Mouse (Mus musculus): ENCODE results near the gene Timeless. TPM values are rescaled to one million over a fixed set of nuclear protein-coding genes. Genes with fewer than 3 reads are reported as not detected.

The Timeless gene
- polyA plus RNA-seq (2012; rRNA removed) = 2.1 and 3.0 TPM in 2 replicates

DNA sequence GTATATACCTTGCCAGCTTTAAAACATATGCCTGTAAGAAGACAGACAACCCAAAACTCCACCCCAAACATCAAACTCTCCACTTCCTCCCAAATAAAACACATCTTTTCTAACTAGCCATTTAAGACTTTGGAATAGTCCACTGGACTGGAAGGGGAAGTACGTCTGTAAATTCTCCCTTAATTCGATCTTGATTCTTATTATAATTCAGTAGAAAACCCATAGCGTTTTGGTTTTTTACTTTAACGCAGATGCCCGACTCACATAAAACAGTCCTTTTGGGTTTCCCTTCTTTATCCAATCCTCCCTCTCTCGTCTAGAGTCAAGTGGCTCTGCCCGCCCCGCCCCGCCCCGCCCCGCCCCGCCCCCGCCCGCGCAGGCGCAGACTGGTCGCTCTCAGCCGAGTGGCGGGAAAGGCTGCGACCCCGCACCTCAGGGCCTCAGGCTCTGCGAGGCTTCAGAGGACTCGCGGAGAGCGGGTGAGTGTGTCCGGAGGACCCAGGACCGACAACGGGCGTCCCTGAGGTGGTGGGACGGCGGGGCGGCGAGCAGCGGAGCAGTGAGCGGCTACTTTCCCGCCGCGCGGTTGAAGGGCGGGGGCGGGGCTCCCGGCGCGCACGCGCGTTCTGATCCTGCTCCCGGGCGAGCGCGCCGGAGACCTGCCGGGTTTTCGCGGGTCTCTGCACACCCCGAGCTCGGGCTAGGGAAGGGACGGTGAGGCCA lies at the start of gene Timeless:
Gene Timeless (plus strand): TSS at position 369 of the 723 bp plus-strand sequence.

DNA sequence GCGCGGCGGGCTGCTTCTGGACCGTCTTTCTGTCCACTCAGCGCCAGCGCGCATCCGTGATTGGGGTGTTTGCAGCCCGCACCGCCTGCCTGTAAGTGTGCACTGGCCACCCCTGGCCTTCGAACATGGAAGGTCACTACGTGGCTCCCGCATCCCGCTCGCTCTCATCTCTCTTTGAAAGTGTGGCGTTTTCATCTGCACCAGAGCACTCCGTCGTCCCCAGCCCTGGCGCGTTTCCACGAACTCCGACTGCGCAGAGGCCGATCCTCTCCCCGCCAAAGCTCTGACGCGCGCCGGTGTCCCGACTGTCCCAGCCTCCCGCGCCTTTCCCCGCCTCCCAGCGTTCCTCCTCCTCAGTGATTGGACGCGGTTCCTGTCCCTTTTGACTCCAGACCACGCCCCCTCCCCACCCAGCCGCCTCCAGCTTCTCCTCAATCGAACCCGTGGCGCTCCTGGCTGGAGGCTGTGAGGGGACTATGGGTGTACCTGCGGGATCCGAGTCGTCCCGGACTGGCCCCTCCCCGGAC lies 37.8 kb upstream of the Timeless start, which contains the start of gene Gls2:
Gene Gls2 (plus strand): TSS at position 434 of the 527 bp plus-strand sequence.

DNA sequence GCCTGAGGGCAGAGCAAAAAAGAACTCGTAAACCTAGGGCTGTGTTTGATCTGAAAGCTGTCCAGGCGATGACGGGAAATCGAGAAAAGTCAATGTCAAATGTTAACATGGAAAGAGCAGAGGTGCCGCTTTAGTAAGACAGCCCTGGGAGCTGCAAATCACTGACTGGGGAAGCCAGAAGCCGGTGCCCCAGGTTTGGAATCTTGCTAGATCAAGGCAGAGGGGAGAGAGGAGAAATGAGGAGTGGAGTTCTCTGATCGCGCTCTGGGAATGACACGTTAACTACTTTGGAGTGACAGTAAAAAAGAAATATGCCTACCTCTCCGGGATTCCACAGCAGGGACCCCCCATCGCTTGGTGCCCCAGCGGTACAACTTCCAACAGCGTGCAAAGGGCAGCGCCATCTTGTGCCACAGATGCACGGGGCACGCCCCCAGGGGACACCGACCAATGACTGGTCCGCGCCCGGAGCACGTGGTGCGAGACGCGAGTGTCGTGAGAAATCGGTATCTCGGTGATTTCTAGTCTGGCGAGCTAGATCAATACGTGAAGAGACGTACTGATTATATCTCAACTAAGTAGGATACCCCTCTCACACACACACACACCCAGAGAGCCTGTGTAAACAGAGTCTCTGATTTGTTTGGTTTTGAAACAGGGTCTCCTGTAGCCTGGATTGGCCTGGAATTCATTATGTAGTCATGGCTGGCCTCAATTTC lies 20.3 kb upstream of the Timeless start, which contains the start of gene Spryd4:
Gene Spryd4 (minus strand): TSS at position 418 of the 719 bp plus-strand sequence.

DNA sequence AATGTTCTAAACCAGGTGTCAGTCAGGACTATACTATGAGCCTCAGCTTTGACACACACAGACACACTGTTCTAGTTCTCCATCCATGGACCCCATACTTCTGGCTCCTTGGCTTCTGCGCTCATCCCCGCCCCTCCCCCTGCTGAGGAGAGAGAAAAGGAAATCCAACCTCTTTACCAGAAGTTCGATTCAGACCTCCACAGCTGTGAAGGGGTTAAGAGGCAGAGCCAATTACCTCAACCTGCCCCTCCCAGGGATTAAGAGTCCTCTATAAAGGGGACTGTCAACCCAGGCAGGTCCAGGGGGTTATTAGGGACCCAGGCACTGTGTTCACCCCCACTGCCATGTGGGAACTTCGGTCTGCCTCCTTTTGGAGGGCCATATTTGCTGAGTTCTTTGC lies 6.3 kb upstream of the Timeless start, which contains the start of gene Mip:
Gene Mip (plus strand): TSS at position 301 of the 400 bp plus-strand sequence.

DNA sequence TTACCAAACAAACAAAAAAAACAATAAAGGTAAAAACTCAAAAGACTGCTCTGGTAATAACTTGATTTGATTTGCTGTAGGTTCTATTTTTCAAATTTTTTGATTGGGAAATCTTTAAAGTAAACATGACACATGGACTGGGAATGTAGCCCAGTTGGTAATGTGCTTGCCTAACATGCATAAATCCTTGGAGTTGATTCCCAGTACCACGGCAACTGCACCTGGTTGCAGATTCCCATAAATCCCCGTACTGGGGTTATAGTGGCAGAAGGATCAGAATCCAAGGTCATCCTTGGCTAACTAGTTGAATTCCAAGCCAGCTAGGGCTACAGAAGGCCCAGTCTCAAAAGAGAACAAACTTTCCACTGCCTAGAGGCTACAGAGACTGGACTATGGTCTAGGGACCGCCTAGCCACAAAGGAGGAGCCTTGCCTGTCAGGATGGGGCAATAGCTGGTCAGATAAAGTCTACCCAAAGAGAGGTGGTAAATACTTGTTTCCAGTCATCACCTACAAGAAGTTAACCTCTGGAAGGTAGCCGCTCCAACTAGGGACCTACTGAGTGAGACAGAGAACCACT lies 21.9 kb downstream of the Timeless start, which contains the start of gene Apon:
Gene Apon (plus strand): TSS at position 420 of the 579 bp plus-strand sequence.

DNA sequence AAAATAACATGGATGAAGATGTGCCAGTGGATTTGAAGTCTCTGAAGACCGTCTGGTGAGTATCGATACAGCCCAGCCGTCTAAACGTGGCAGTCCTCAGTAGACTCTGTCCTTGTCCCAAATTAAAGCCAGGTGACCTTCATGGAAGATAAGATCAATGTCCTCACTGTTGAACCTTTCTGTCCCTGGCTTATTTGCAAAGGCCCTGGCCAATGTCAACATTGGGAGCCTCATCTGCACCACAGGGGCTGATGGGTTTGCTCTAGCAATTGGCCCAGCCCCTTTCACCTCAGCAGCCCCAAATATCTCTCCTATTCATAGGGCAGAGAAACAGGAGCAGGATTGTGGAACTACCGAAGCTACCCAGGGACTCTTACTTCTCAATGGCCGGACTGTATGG lies 36.5 kb downstream of the Timeless start, which contains the start of gene Apof:
Gene Apof (plus strand): TSS at position 301 of the 400 bp plus-strand sequence.

DNA sequence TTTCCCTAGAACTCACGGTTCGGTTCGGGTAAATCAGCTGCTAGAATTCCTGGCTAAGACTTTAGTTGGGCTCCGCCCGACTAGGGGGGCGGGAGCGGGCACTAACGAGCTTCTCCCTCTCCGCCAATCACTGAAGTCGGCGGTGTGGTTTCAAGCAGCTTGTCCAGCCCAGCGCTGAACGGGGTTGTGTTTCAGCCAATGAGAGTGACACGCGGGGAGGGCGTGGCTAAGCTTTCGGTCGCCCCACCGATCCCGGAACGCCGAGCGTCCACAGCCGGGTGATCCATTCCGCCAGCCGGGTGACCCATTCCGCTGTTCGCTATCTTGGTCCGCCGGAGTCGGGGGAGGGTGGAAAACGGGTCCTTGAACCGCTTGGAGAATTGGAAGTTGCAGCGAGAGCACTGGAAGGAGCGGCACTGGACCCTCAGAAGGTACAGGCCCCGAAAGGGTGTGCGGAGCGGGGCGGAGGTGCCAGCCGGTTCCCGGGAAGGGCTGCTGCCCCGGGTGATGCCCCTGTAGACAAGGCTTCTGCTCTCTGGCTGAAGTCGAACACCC lies 38.5 kb downstream of the Timeless start, which contains the start of gene Stat2:
Gene Stat2 (plus strand): TSS at position 273 of the 555 bp plus-strand sequence.

DNA sequence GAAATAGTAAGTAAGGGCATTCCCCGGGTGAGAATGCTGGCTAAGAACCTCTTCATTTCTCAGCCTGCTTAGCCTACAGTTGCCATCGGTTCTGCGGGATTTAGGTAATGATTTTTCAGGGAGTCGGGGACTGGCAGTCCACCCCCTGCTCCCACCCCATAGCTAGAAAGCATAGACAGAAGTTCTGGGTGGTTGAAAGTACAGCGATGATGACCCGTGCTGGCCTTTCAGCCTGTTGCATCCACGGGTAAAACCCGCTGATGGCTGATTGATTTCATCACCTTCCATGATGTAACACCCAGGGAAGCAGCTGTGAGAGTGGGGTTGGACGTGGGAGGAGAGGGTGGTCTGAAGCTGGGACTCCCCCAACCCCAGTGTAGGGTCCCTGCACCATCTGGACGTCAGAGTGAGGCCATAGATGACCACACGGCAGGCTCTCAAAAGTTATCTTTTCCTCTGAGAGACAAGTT lies 66.9 kb downstream of the Timeless start, which contains the start of gene Il23a:
Gene Il23a (minus strand): TSS at position 51 of the 470 bp plus-strand sequence.

Other genes with a start within 250 kb of the Timeless start
- not detected in 2 replicates for gene Hsd17b6, start 224.5 kb upstream of the Timeless start, polyA plus RNA-seq (2012; rRNA removed)
- 2.0 and 2.3 TPM in 2 replicates for gene Prim1, start 216.9 kb upstream of the Timeless start, polyA plus RNA-seq (2012; rRNA removed)
- gene Naca, start 196.5 kb upstream of the Timeless start, polyA plus RNA-seq (2012; rRNA removed) = 168 and 269 TPM in 2 replicates
- 31.9 and 33.8 TPM in 2 replicates for gene Ptges3, start 173.1 kb upstream of the Timeless start, polyA plus RNA-seq (2012; rRNA removed)
- gene Atp5b, start 148.8 kb upstream of the Timeless start, polyA plus RNA-seq (2012; rRNA removed) = 5,215 and 5,581 TPM in 2 replicates
- gene Baz2a, start 140.5 kb upstream of the Timeless start, polyA plus RNA-seq (2012; rRNA removed) = 30.8 and 32.8 TPM in 2 replicates
- gene Rbms2, start 51.8 kb upstream of the Timeless start, polyA plus RNA-seq (2012; rRNA removed) = 53.3 and 58.5 TPM in 2 replicates
- 7.5 and 8.4 TPM in 2 replicates for gene Gls2, start 37.6 kb upstream of the Timeless start, polyA plus RNA-seq (2012; rRNA removed)
- gene Spryd4, start 20.3 kb upstream of the Timeless start, polyA plus RNA-seq (2012; rRNA removed) = 10.3 and 13.3 TPM in 2 replicates
- not detected in 2 replicates for gene Mip, start 6.2 kb upstream of the Timeless start, polyA plus RNA-seq (2012; rRNA removed)
- 0.12 TPM in 2 replicates for gene Apon, start 22.0 kb downstream of the Timeless start, polyA plus RNA-seq (2012; rRNA removed)
- 0.20 and 0.29 TPM in 2 replicates for gene Apof, start 36.6 kb downstream of the Timeless start, polyA plus RNA-seq (2012; rRNA removed)
- gene Stat2, start 38.5 kb downstream of the Timeless start, polyA plus RNA-seq (2012; rRNA removed) = 20.7 and 21.5 TPM in 2 replicates
- gene Il23a, start 66.7 kb downstream of the Timeless start, polyA plus RNA-seq (2012; rRNA removed) = 0.24 and 0.28 TPM in 2 replicates
- 19.3 and 23.6 TPM in 2 replicates for gene Pan2, start 71.3 kb downstream of the Timeless start, polyA plus RNA-seq (2012; rRNA removed)
- 43.9 and 51.7 TPM in 2 replicates for gene Cnpy2, start 90.4 kb downstream of the Timeless start, polyA plus RNA-seq (2012; rRNA removed)
- gene Cs, start 105.7 kb downstream of the Timeless start, polyA plus RNA-seq (2012; rRNA removed) = 277 and 300 TPM in 2 replicates
- gene Coq10a, start 136.9 kb downstream of the Timeless start, polyA plus RNA-seq (2012; rRNA removed) = 114 and 153 TPM in 2 replicates
- gene Ankrd52, start 145.1 kb downstream of the Timeless start, polyA plus RNA-seq (2012; rRNA removed) = 29.3 and 32.7 TPM in 2 replicates
- 138 and 172 TPM in 2 replicates for gene Slc39a5, start 169.2 kb downstream of the Timeless start, polyA plus RNA-seq (2012; rRNA removed)
- gene Nabp2, start 179.4 kb downstream of the Timeless start, polyA plus RNA-seq (2012; rRNA removed) = 27.4 and 27.5 TPM in 2 replicates
- gene Rnf41, start 179.6 kb downstream of the Timeless start, polyA plus RNA-seq (2012; rRNA removed) = 21.8 and 24.4 TPM in 2 replicates
- 77.1 and 80.9 TPM in 2 replicates for gene Smarcc2, start 227.2 kb downstream of the Timeless start, polyA plus RNA-seq (2012; rRNA removed)